Mouse (Mus musculus) brain, embryonic 14.5 days (tissue): ENCODE results near the gene Fnbp1l.

Source experiments
- CTCF ChIP-seq: fragments of 200-500 bp; IDR thresholded peaks from 2 replicates; pipeline ENCODE4 v1.5.1; 2012; ENCODE audit warnings: inconsistent platforms, mild to moderate bottlenecking, moderate library complexity, borderline replicate concordance; ENCODE audit not compliant: insufficient read depth, insufficient read length; ENCODE audit errors: extremely low read depth
- POLR2A ChIP-seq: fragments of 200-500 bp; IDR thresholded peaks from 2 replicates; pipeline ENCODE4 v1.6.1; 2012; ENCODE audit warnings: mild to moderate bottlenecking, inconsistent platforms, borderline replicate concordance; ENCODE audit not compliant: poor library complexity, insufficient read depth, insufficient read length, severe bottlenecking; ENCODE audit errors: extremely low read depth

DNA sequence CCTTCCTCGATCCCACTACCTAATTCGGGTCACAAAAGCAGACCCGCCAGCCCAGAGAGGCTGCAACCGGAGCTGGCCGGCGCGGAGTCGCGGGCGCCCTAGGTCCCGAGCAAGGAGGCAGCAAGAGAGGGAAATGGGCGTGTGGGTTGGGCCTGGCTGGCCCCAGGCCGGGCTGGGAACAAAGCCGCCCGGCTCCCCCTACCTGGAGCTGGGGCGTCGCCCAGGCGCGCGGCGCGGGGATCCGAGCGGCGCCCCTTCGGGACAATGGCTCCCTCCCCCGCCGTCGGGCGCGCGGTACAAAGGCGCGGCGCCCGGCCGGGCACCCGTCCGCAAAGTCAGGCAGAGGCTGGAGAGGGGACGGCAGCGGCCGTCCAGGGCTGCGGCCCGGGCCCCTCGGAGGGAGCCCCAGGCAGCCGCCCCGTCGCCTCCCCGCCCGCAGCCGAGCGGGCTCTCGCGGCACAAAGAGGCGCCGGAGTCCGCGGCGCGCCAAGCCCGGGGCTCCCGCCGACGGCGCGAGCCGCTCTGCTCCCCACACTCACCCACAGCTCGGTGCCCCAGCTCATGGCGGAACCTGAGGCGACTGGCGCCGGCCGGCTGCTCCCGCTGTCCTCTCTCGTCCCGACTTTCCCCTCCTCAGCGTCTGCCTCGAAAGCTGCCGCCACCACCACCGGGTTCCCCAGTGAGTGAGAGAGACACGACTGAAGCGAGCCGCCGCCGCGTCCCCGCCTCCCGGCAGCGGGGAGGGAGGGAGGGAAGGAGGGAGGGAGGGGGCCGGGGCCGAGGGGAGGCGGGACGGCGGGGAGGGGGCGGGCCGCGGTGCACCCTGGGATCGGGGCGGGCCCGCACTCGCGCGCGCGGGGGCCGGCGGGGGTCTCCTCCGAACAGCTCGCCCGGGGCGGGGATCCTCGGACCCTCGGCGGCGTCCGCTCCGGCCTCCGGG is at the start of gene Fnbp1l:
- TF ChIP-seq POLR2A (peak; percentile 84), CTCF (no peak)
